Mouse (Mus musculus): ENCODE measurements around the gene Ccnh. TPM values are rescaled to one million over a fixed set of nuclear protein-coding genes. Genes with fewer than 3 reads are reported as not detected.
A peak's percentile ranks its signal among the peaks of the same experiment; 100 is the strongest.
"Not testable (repeated sequence)": the region's sequence is repeated elsewhere in the genome, so short reads cannot be mapped to it uniquely, and the experiment has no call there.

The Ccnh gene
- 35.1 and 40.4 TPM in 2 replicates for polyA plus RNA-seq (2015; fragmentation: Nextera tagmentation; extraction: Ambion mirVana)

DNA sequence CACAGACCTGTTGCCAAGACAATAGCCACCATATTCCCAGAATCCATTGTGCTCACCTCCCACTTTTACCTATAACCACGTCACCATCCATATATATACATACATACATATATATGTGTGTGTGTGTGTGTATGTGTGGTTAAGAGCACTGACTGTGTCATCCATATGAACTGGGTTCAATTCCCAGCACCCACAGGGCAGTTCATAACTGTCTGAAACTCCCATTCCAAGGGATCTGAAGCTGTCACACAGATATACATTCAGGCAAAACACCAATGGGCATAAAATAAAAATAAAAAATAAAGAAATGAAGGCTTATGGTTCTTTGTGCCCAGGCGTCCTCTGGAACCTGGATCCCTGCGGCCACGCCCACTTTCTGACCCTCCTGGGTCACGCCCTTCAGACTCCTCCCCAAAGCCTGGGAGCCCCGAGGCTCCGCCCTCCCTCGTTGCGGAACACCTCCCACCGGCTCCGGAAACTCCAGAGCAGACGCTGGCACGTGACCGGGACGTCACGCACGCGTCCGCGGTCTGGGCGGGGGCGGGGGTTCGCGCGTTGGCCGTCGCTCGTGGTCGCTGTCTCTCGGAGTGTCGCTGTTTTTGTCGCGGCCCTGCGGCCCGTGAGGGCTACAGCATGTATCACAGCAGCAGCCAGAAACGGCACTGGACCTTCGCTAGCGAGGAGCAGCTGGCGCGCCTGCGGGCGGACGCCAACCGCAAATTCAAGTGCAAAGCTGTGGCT lies at the start of gene Ccnh:
Gene Ccnh, plus strand, starts transcription at position 506 of the 741 bp plus-strand sequence.
- peak; percentile 99 for ATAC-seq (ENCODE audit: low read depth)
- under 1% methylated on average over 44 of the region's 44 CpGs for WGBS (ENCODE audit: insufficient replicate concordance)
- peak within 1 kb of the TSS; percentile 85 for H3K9ac ChIP-seq (ENCODE audit: low read depth, low read length)
- H3K9me3 ChIP-seq (replicated peaks; ENCODE audit: control insufficient read depth, low read length): no peaks in the 10 kb centered on the region
- H3K4me3 ChIP-seq (ENCODE audit: low read depth, low read length): peak within 1 kb of the TSS; percentile 92
- no peaks in the 10 kb centered on the region; the same call in 1 of the 2 replicates for H3K4me1 ChIP-seq (ENCODE audit: control insufficient read depth, low read depth, low read length)
- peak within 1 kb of the TSS; percentile 87 for H3K4me2 ChIP-seq (ENCODE audit: low read depth, low read length)
- H3K27me3 ChIP-seq (ENCODE audit: control insufficient read depth, insufficient read depth, low read depth, low read length): no peaks in the 10 kb centered on the region
- no peaks in the 10 kb centered on the region; the same call in 1 of the 2 replicates for H3K36me3 ChIP-seq (ENCODE audit: control insufficient read depth, insufficient read depth)
- H3K27ac ChIP-seq (ENCODE audit: low read length): peak within 1 kb of the TSS; percentile 70

GRCm38 (mm10) chr13:85143361-85143760 lies 45.8 kb upstream of the Ccnh start:
- H3K36me3 ChIP-seq (ENCODE audit: control insufficient read depth, insufficient read depth); H3K27ac ChIP-seq (ENCODE audit: low read length); H3K9me3 ChIP-seq (replicated peaks; ENCODE audit: control insufficient read depth, low read length); ATAC-seq (ENCODE audit: low read depth); H3K4me3 ChIP-seq (ENCODE audit: low read depth, low read length); H3K9ac ChIP-seq (ENCODE audit: low read depth, low read length); H3K4me2 ChIP-seq (ENCODE audit: low read depth, low read length); H3K4me1 ChIP-seq (ENCODE audit: control insufficient read depth, low read depth, low read length); H3K27me3 ChIP-seq (ENCODE audit: control insufficient read depth, insufficient read depth, low read depth, low read length): not testable (repeated sequence)
- 81% methylated on average over 16 of the region's 16 CpGs for WGBS (ENCODE audit: insufficient replicate concordance)

- Histone ChIP-seq H3K4me2 (ENCODE audit: low read depth, low read length) (no peak overlapping the region), H3K27me3 (ENCODE audit: control insufficient read depth, insufficient read depth, low read depth, low read length) (no peaks in the 10 kb centered on the region), H3K36me3 (ENCODE audit: control insufficient read depth, insufficient read depth) (no peaks in the 10 kb centered on the region), H3K27ac (ENCODE audit: low read length) (no peak overlapping the region), H3K4me1 (ENCODE audit: control insufficient read depth, low read depth, low read length) (no peaks in the 10 kb centered on the region), H3K4me3 (ENCODE audit: low read depth, low read length) (no peak overlapping the region), H3K9me3 (replicated peaks; ENCODE audit: control insufficient read depth, low read length) (no peaks in the 10 kb centered on the region), H3K9ac (ENCODE audit: low read depth, low read length) (no peak overlapping the region)
- no peak for ATAC-seq (ENCODE audit: low read depth)
Measured at GRCm38 (mm10) chr13:85146471-85146870, 42.7 kb upstream of the Ccnh start.

- no peaks in the 10 kb centered on the region for H3K9me3 ChIP-seq (replicated peaks; ENCODE audit: control insufficient read depth, low read length)
- no peak overlapping the region for H3K4me2 ChIP-seq (ENCODE audit: low read depth, low read length)
- H3K4me3 ChIP-seq (ENCODE audit: low read depth, low read length): no peak overlapping the region
- no peaks in the 10 kb centered on the region for H3K27me3 ChIP-seq (ENCODE audit: control insufficient read depth, insufficient read depth, low read depth, low read length)
- no peaks in the 10 kb centered on the region for H3K4me1 ChIP-seq (ENCODE audit: control insufficient read depth, low read depth, low read length)
- WGBS (ENCODE audit: insufficient replicate concordance): 66% methylated on average over 6 of the region's 6 CpGs
- no peak overlapping the region for H3K9ac ChIP-seq (ENCODE audit: low read depth, low read length)
- ATAC-seq (ENCODE audit: low read depth): no peak
- no peaks in the 10 kb centered on the region for H3K36me3 ChIP-seq (ENCODE audit: control insufficient read depth, insufficient read depth)
- H3K27ac ChIP-seq (ENCODE audit: low read length): no peak overlapping the region
Measured at GRCm38 (mm10) chr13:85154746-85155145, 34.5 kb upstream of the Ccnh start.

DNA sequence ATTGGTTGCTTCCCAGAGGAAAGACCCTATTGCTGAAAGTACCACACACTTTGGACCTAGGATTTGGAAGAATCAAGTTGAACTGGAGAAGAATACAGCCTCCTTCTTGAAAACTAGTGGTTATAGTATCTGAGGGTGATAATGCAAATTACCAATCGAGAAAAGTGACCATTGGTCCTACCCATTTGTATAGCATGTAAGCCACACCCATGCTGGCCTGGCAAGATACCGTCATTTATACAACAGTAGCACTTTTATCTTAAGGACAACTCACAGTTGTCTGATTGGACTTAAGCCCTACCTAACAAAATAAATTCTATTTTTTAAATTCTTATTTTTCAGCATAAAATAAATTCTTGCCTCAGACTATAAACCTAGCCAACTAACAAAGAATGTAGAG lies 29.2 kb upstream of the Ccnh start:
- no peaks in the 10 kb centered on the region for H3K9me3 ChIP-seq (replicated peaks; ENCODE audit: control insufficient read depth, low read length)
- H3K36me3 ChIP-seq (ENCODE audit: control insufficient read depth, insufficient read depth): no peaks in the 10 kb centered on the region
- no peak overlapping the region for H3K4me3 ChIP-seq (ENCODE audit: low read depth, low read length)
- no peaks in the 10 kb centered on the region for H3K4me1 ChIP-seq (ENCODE audit: control insufficient read depth, low read depth, low read length)
- peak; percentile 53; the same call in 1 of the 2 replicates for ATAC-seq (ENCODE audit: low read depth)
- 30% methylated on average over 2 of the region's 2 CpGs for WGBS (ENCODE audit: insufficient replicate concordance)
- H3K27ac ChIP-seq (ENCODE audit: low read length): no peak overlapping the region
- no peak overlapping the region for H3K4me2 ChIP-seq (ENCODE audit: low read depth, low read length)
- H3K27me3 ChIP-seq (ENCODE audit: control insufficient read depth, insufficient read depth, low read depth, low read length): no peaks in the 10 kb centered on the region
- no peak overlapping the region for H3K9ac ChIP-seq (ENCODE audit: low read depth, low read length)

GRCm38 (mm10) chr13:85164512-85165124 lies 24.6 kb upstream of the Ccnh start:
- H3K27ac ChIP-seq (ENCODE audit: low read length): no peak overlapping the region
- H3K4me1 ChIP-seq (ENCODE audit: control insufficient read depth, low read depth, low read length): no peaks in the 10 kb centered on the region
- H3K4me3 ChIP-seq (ENCODE audit: low read depth, low read length): no peak overlapping the region
- H3K4me2 ChIP-seq (ENCODE audit: low read depth, low read length): no peak overlapping the region
- WGBS (ENCODE audit: insufficient replicate concordance): 36% methylated on average over 4 of the region's 4 CpGs
- H3K27me3 ChIP-seq (ENCODE audit: control insufficient read depth, insufficient read depth, low read depth, low read length): no peaks in the 10 kb centered on the region
- ATAC-seq (ENCODE audit: low read depth): no peak
- no peaks in the 10 kb centered on the region for H3K9me3 ChIP-seq (replicated peaks; ENCODE audit: control insufficient read depth, low read length)
- no peak overlapping the region for H3K9ac ChIP-seq (ENCODE audit: low read depth, low read length)
- H3K36me3 ChIP-seq (ENCODE audit: control insufficient read depth, insufficient read depth): no peaks in the 10 kb centered on the region

- ATAC-seq (ENCODE audit: low read depth): peak; percentile 69
- Histone ChIP-seq H3K9ac (ENCODE audit: low read depth, low read length) (peak overlapping the region; percentile 85), H3K36me3 (ENCODE audit: control insufficient read depth, insufficient read depth) (no peaks in the 10 kb centered on the region; the same call in 1 of the 2 replicates), H3K4me1 (ENCODE audit: control insufficient read depth, low read depth, low read length) (no peaks in the 10 kb centered on the region; the same call in 1 of the 2 replicates), H3K27me3 (ENCODE audit: control insufficient read depth, insufficient read depth, low read depth, low read length) (no peaks in the 10 kb centered on the region), H3K9me3 (replicated peaks; ENCODE audit: control insufficient read depth, low read length) (no peaks in the 10 kb centered on the region), H3K4me3 (ENCODE audit: low read depth, low read length) (peak overlapping the region; percentile 92), H3K27ac (ENCODE audit: low read length) (peak overlapping the region; percentile 70), H3K4me2 (ENCODE audit: low read depth, low read length) (peak overlapping the region; percentile 87)
- WGBS (ENCODE audit: insufficient replicate concordance): under 1% methylated on average over 17 of the region's 17 CpGs
Measured at GRCm38 (mm10) chr13:85189644-85190121, 475 bp downstream of the Ccnh start.

- ATAC-seq (ENCODE audit: low read depth): no peak
- Histone ChIP-seq H3K36me3 (ENCODE audit: control insufficient read depth, insufficient read depth) (no peaks in the 10 kb centered on the region; the same call in 1 of the 2 replicates), H3K9me3 (replicated peaks; ENCODE audit: control insufficient read depth, low read length) (no peaks in the 10 kb centered on the region), H3K4me1 (ENCODE audit: control insufficient read depth, low read depth, low read length) (no peaks in the 10 kb centered on the region; the same call in 1 of the 2 replicates), H3K9ac (ENCODE audit: low read depth, low read length) (no peak overlapping the region), H3K27me3 (ENCODE audit: control insufficient read depth, insufficient read depth, low read depth, low read length) (no peaks in the 10 kb centered on the region), H3K27ac (ENCODE audit: low read length) (no peak overlapping the region), H3K4me2 (ENCODE audit: low read depth, low read length) (no peak overlapping the region), H3K4me3 (ENCODE audit: low read depth, low read length) (no peak overlapping the region)
- 84% methylated on average over 2 of the region's 2 CpGs for WGBS (ENCODE audit: insufficient replicate concordance)
Measured at GRCm38 (mm10) chr13:85191253-85191652, 2.0 kb downstream of the Ccnh start.

DNA sequence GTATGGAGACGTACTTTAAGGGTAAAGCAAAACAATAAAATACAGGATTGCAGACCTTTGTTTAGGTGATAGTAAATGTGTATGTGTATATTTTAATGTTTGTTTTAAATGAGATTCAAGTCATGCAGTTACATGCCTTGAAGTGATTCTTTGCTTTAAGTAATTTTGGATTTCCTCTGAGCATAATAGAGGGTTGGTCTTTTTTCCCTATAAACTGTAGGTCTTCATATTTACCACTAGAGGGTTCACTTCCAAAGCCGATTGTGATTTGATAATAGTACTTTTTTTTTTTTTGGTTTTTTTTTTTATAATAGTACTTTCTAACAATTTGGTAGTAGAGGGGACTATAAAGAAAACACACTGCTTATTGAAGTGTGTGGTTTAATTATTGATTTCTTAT lies 18.3 kb downstream of the Ccnh start:
- H3K9ac ChIP-seq (ENCODE audit: low read depth, low read length): no peak overlapping the region
- H3K27me3 ChIP-seq (ENCODE audit: control insufficient read depth, insufficient read depth, low read depth, low read length): no peaks in the 10 kb centered on the region
- no peak for ATAC-seq (ENCODE audit: low read depth)
- no peaks in the 10 kb centered on the region for H3K9me3 ChIP-seq (replicated peaks; ENCODE audit: control insufficient read depth, low read length)
- no peaks in the 10 kb centered on the region for H3K4me1 ChIP-seq (ENCODE audit: control insufficient read depth, low read depth, low read length)
- no peak overlapping the region for H3K27ac ChIP-seq (ENCODE audit: low read length)
- 56% methylated on average over 2 of the region's 2 CpGs for WGBS (ENCODE audit: insufficient replicate concordance)
- H3K4me2 ChIP-seq (ENCODE audit: low read depth, low read length): no peak overlapping the region
- H3K36me3 ChIP-seq (ENCODE audit: control insufficient read depth, insufficient read depth): peaks cover 4% of the 10 kb centered on the region; the same call in 1 of the 2 replicates
- H3K4me3 ChIP-seq (ENCODE audit: low read depth, low read length): no peak overlapping the region
